Mouse (Mus musculus): Measurements from ENCODE around the gene Zbtb39.
A peak's percentile ranks its signal among the peaks of the same experiment; 100 is the strongest.
"Not testable (repeated sequence)": the region's sequence is repeated elsewhere in the genome, so short reads cannot be mapped to it uniquely, and the experiment has no call there.

Gene Zbtb39

GRCm38 (mm10) chr10:127738151-127738882 lies 1.0 kb upstream of the Zbtb39 start:
- DNase-seq = peak; percentile 42 to 43

DNA sequence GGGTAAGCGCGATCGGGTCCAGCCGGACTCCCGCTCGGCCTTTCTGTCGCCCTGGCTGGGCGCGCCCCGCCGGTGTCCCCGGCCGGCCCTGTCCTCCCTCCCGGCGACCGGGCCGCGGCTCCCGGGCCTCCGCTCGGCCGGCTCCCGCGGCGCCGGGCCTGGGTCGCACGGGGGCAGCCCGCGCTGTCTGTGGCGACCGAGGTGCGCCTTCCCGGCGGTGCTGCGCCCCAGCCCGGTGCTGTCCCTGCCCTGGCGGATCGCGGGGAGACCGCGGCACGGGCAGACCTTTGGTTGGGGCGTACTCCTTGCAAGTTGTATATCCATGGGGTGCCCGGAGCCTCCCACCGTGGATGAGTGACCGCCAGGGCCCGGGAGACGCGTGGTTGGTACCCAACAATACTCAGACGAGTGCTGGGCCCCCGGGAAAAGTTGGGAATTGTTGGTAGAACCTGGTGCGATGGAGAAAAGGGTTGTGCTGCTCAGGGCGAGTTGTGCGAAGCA lies 373 bp downstream of the Zbtb39 start:
- DNase-seq = peak in 1 of 2 experiments; percentile 31

DNA sequence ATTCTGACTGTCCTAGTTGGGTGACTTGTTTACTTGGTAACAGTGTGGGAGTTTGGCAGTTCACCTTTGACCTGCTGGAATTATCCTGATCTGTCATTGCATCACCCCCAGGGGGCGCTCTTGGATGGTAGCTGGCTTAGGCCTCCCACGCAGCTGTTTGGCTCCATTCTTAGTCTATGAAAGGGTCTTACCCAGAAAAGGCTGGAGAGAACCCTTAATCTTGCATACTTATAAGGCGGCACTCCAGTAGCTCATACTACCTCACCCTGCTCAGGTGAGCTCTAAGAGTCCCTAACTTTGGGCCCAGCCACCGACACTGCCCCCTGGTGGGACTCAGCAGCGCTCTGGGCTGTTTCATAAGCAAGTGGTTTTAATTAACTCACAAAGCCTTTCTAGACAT lies 5.3 kb downstream of the Zbtb39 start:
- peak in 1 of 2 experiments; percentile 36 for DNase-seq

GRCm38 (mm10) chr10:127745886-127746285 lies 6.5 kb downstream of the Zbtb39 start:
- no peak for DNase-seq

- no peak for DNase-seq
Observed at GRCm38 (mm10) chr10:127747254-127747653, 7.9 kb downstream of the Zbtb39 start.

DNA sequence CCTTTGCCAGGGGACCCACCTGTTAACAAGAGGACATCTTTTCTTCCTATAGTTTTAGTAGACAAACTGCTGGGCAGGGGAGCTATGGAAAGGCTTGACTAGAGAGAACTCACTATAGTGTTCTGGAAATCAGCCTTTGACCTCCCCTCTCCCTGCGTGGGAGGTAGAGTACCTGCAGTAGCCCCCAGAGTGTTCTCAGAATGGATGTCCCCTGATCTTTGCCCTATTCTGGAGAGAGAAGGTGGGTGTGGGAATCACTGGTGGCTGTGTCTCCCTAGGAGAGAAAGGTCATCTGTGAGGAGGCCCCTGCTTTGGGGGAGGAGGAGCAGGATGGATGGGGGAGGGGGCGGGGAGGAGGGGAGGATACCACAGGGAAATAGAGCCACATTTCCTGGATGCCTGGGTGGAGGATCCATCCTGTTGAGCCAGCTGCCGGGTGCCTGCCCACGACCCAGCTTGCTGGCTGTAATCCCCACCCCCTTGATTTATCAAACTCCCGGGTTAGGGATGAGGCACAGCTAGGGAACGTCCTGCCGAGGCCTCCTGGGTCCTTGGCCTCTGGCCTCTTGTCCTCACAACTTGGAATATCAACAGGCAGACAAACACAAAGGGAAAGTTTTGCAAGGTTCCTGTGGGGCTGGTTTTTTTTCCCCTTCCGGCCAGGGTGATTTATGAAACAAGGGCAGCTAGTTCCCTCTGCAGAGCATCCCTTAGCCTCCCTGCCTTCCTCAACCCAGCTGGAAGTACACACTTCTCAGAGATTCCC lies 9.7 kb downstream of the Zbtb39 start:
- DNase-seq = no peak

- peak in 1 of 2 experiments; percentile 23 for DNase-seq
Observed at GRCm38 (mm10) chr10:127750136-127750777, 10.9 kb downstream of the Zbtb39 start.

GRCm38 (mm10) chr10:127751548-127751947 lies 12.2 kb downstream of the Zbtb39 start, which contains the start of gene Gpr182:
Gpr182 (minus strand) TSS chr10:127751732.
- no peak for DNase-seq

DNA sequence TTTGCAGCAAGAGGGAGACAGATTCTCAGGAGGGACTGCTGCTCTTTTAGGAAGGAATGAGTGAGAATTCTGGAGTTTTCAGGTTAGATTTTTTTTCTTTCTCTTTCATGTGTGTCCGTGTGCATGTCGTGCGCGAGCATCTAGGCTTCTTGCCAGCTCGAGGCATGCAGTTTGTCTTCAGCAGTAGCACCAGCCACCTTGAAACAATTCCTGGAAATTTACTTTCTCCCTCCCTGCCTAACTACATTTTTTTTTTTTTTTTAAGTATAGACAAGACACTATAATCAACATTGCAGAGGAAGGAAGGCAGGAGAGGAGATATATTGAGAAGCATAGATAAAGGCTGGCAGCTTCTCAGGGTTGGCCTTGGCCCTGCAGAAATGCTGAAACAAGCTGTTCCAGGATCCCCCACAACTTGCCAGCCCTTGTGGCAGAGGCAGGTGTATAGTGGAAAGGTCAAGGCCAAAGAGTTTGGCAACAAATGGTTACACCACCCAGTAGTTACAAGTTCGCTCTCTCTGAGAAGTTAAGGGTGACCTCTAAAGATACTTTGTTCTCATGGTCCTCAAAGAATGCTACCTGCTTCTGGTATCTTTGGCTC lies 15.3 kb downstream of the Zbtb39 start:
- no peak for DNase-seq

- no peak for DNase-seq
Observed at GRCm38 (mm10) chr10:127755246-127755645, 15.9 kb downstream of the Zbtb39 start.

DNA sequence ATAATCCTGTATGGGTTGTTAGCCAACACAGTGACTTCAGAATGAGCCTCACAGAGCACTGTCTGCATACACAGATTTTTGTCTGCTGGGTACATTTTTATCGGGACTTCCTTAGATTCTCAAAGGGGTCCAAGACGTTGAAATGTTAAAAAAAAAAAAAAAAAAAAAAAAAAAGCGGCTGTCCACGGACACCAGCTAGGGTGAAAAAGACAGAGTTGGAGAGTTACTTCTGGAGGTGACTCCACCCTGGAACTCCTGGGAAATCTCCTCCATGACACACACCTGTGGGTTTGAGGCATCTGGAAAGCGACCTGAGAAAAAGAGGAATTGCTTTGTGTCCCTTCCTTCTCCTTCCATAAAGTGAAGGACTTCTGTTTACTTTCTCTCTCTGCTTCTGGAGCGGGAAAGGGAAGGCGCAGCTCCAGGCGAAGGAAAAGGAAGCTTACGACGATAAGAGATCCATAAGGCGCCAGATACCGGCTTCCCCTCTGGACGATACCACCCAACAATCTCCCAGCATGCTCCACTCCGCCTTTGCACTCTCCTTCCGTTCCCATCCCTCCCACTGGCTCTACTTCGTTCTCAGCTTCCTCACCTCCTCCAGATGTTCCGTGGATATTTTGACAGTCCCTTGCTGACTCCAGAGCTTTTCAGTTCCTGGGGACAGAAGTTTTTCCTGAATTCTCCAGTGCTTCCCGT lies 16.6 kb downstream of the Zbtb39 start:
- DNase-seq = no peak

DNA sequence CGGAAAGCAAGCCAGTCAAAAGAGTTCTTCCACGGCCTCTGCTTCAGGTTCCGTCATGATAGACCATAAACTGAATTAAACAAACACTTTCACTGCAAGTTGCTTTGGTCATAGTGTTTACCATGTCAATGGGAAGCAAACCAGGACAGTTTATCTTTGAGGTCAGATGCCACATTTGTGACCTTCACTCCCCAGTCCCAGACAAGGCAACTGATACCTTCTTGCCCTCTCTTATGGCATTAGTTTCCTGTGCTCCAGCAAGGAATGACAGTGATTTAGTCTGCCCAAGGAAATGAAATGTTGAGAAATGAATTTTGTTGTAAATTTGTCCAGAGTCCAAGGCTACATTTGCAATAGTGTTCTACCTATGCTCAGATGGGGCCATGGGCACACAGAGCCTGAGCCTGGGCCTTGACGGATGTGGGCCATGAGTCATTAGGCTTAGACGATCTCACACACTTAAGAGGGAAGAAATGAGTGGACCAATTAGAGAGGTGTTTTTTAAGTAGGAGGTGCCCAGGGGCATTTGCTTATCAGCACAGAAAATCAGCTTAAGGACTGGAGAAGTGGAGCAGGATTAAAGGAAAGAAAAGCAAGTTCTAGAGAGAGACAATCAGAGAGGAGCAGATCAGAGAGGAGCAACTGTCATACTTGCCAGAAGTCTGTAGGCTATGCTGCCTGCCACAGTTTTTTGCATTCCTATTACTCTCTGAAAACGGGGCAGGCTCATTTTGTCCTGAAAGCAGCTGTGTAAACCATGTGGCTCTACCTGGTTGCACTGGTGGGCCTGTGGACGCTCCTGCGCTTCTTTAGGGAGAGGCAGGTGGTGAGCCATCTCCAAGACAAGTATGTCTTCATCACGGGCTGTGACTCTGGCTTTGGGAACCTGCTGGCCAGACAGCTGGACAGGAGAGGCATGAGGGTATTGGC lies 20.1 kb downstream of the Zbtb39 start, which contains the start of the genes Rdh1 and Rdh16f1:
TSS of gene Rdh1 (plus strand) at position 541 of the 930 bp plus-strand sequence.
TSS of gene Rdh16f1 (plus strand) at position 607 of the 930 bp plus-strand sequence.
- DNase-seq = no peak

GRCm38 (mm10) chr10:127762926-127763325 lies 23.6 kb downstream of the Zbtb39 start:
- not testable (repeated sequence) for DNase-seq

- DNase-seq = peak; percentile 30 to 35
Observed at GRCm38 (mm10) chr10:127763914-127764680, 24.8 kb downstream of the Zbtb39 start.

DNA sequence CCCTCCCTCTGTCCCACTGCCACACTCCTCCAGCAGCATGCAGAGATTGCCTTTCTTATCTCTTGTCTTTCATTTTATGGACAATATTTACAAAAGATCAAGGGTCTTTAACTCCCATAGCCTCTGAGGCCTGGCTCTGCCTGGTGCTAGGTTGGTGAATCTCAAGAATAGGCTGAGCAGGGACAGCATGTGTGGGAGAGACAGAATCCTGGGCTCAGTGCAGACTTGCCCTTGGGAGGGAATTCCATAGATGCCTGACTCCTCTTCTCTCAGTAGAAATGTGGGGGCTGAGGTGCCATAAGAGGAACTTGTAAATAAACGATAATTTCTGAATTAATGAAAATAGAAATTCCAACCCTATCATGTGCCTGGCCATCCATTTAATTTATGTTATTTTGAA lies 27.2 kb downstream of the Zbtb39 start:
- DNase-seq = no peak

DNA sequence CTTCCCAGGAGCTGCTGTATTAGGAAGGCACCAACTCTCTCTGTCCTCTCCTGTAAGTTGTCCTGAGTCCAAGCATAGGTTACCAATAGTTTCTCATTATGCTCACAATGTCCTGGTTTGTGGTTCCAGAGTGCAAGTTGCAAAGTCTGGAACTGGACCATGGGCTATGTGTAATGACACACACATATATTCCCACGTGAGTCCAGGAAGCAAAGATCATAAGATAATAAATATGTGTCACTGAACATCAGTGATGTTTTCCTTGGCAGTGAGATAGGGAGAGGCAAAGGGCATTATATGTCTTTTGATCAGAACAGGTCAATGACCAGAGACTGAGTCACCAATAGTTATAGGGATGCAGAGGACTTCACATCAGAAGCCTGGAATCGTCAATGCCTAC lies 36.7 kb downstream of the Zbtb39 start, which contains the start of gene Rdh9:
TSS of gene Rdh9 (plus strand) at position 376 of the 400 bp plus-strand sequence.
- no peak for DNase-seq

- not testable (repeated sequence) for DNase-seq
Observed at GRCm38 (mm10) chr10:127782321-127782720, 43.0 kb downstream of the Zbtb39 start.

- not testable (repeated sequence) for DNase-seq
Observed at GRCm38 (mm10) chr10:127785411-127785810, 46.1 kb downstream of the Zbtb39 start.

All from cerebellum, adult 18-20 months (tissue).